Mouse (Mus musculus) frontal cortex, adult (tissue): ENCODE measurements around the gene Slc1a5.

Source experiments
- ATAC-seq: cut with Nextera tagmentation; 2 replicates; pipeline ENCODE4 v1.9.2; 2017; ENCODE audit warnings: mild to moderate bottlenecking, moderate library complexity, mixed read lengths; ENCODE audit not compliant: low TSS enrichment

Slc1a5 gene

GRCm38 (mm10) chr7:16846775-16847174, 65.6 kb downstream of the Slc1a5 start:
- ATAC-seq: no peak

DNA sequence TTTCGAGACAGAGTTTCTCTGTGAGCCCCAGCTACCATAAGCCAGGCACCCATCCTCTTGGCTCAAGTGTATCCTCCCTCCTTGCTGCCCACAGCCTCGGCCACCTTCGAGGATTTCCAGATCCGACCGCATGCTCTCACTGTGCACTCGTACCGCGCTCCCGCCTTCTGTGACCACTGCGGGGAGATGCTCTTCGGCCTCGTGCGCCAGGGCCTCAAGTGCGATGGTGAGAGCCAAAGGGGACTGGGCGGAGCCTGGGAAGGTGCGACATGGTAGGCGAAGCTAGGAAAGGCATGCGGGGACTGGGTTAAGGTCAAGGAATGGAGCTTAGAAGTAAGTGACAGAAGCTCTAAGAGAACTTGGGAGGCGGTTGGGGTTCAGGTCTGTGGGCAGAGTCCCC, 66.4 kb downstream of the Slc1a5 start:
- ATAC-seq: no peak
